Mouse (Mus musculus) c-Kit-positive CD71-positive TER-119-positive erythroid progenitor cells, embryonic 14.5 days (primary cell): ENCODE data around the gene Slc35a3.
A peak's percentile ranks its signal among the peaks of the same experiment; 100 is the strongest.

ENCODE experiments used
- DNase-seq: peaks from one replicate; pipeline ENCODE4 v3.0.0-alpha.2; 2013; ENCODE audit warnings: low spot score

The Slc35a3 gene

GRCm38 (mm10) chr3:116638572-116638971, 74.1 kb downstream of the Slc35a3 start:
- no peak for DNase-seq

- no peak for DNase-seq
Observed at GRCm38 (mm10) chr3:116637693-116638476, 74.7 kb downstream of the Slc35a3 start.

GRCm38 (mm10) chr3:116635799-116636198, 76.8 kb downstream of the Slc35a3 start:
- no peak for DNase-seq

GRCm38 (mm10) chr3:116634853-116635252, 77.8 kb downstream of the Slc35a3 start:
- no peak for DNase-seq

- DNase-seq: no peak
Observed at GRCm38 (mm10) chr3:116634091-116634490, 78.5 kb downstream of the Slc35a3 start.

- no peak for DNase-seq
Observed at GRCm38 (mm10) chr3:116632971-116633370, 79.7 kb downstream of the Slc35a3 start.

- no peak for DNase-seq
Observed at GRCm38 (mm10) chr3:116631459-116631858, 81.2 kb downstream of the Slc35a3 start.

- DNase-seq: no peak
Observed at GRCm38 (mm10) chr3:116622641-116623040, 90.0 kb downstream of the Slc35a3 start.

GRCm38 (mm10) chr3:116620636-116621370, 91.8 kb downstream of the Slc35a3 start:
- DNase-seq: peak; percentile 59
